Mouse (Mus musculus): ENCODE measurements around the gene AY761184.
"Not testable (repeated sequence)": the region's sequence is repeated elsewhere in the genome, so short reads cannot be mapped to it uniquely, and the experiment has no call there.

The AY761184 gene

GRCm38 (mm10) chr8:21703545-21703944, at the start of gene AY761184:
Gene AY761184, minus strand, starts transcription at chr8:21703645.
- not testable (repeated sequence) for DNase-seq

GRCm38 (mm10) chr8:21665497-21665896, 37.9 kb downstream of the AY761184 start, which contains the start of gene Defa34:
Gene Defa34, plus strand, starts transcription at chr8:21665797.
- not testable (repeated sequence) for DNase-seq

GRCm38 (mm10) chr8:21655480-21655879, 48.0 kb downstream of the AY761184 start, which contains the start of gene Defa17:
Gene Defa17, plus strand, starts transcription at chr8:21655780.
- not testable (repeated sequence) for DNase-seq
